Mouse (Mus musculus): ENCODE results near the gene Shisa7. TPM values are rescaled to one million over a fixed set of nuclear protein-coding genes. Genes with fewer than 3 reads are reported as not detected.

The Shisa7 gene
- total and polyA plus RNA-seq, 3 experiments, result 0.07 TPM; not detected in 2

DNA sequence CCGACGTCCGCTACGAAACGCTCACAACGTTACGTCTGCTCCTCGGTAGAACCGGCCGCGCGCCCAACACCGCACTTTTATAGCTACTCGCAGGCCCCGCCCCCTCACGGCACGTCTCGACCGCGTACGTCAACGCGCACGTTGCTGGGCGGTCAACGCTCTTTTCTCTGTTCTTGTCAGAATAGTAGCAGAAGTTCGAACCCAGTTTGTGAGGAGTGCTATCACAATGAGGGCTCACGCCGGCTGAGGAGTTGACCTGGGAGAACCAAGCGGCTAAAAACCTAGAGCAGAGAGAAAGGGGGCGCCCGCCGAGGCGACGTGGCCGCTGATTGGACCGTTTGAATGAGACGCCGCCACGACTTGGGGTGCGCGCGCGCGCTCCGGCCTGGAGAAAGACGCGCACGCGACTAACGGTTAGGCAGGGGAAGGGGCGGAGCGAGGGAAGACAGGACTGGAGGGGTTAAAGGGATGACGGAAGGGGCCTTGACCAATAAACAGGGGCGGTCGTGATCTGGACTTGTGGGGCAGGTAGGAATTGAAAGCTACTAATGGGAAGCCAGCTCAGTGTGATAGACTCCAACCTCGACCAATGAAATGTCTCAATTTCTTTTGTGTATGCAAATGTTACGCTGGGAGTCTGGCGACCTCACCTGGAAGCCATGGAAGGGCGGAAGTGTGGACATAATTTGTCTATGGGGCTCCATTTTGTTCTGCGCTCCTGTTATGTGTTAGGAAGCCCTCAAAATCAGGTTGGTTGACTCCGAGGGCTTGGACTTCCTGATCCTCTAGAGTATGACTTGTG lies 32.0 kb downstream of the Shisa7 start, which contains the start of gene Ube2s:
TSS of gene Ube2s (minus strand) at position 288 of the 802 bp plus-strand sequence.
- Histone ChIP-seq H3K9ac (ENCODE audit: control insufficient read depth, low read depth, low read length, poor library complexity, severe bottlenecking) (peak within 1 kb of the TSS; percentile 100), H3K27me3 (ENCODE audit: control insufficient read depth in 1 of 2, insufficient read depth in 2 of 2, low read length in 2 of 2) (no peaks in the 10 kb centered on the region), H3K36me3 (ENCODE audit: control insufficient read depth in 1 of 2, insufficient read depth in 2 of 2, low read length in 2 of 2) (peaks cover 17 to 22% of the 10 kb centered on the region in 2 experiments)
- TF ChIP-seq MAX (IDR thresholded peaks at IDR 0.05; ENCODE audit: low read length) (no peak), MYB (IDR thresholded peaks at IDR 0.05; ENCODE audit: low read depth, low read length) (no peak), E2F4 (IDR thresholded peaks at IDR 0.05; ENCODE audit: borderline replicate concordance, low read depth, low read length) (peak; percentile 5; the same call in 1 of the 2 replicates), ETS1 (IDR thresholded peaks at IDR 0.05; ENCODE audit: low read depth, low read length) (0 out of 2 replicates have a peak, but pooled peaks have one; percentile 13), MAFK (IDR thresholded peaks at IDR 0.05; ENCODE audit: borderline replicate concordance, low read depth, low read length) (no peak), MYC (IDR thresholded peaks at IDR 0.05; ENCODE audit: low read depth, low read length) (peak; percentile 88), MAZ (IDR thresholded peaks at IDR 0.05; ENCODE audit: low read depth, low read length) (peak; percentile 47; the same call in 1 of the 2 replicates), CHD1 (IDR thresholded peaks at IDR 0.05; ENCODE audit: low read depth, low read length) (no peak), BHLHE40 (IDR thresholded peaks at IDR 0.05; ENCODE audit: borderline replicate concordance, low read depth, low read length) (peak; percentile 66), POLR2A (IDR thresholded peaks at IDR 0.05; ENCODE audit: control insufficient read depth in 1 of 2, insufficient read depth in 1 of 2, low read depth in 1 of 2, low read length in 2 of 2, poor library complexity in 1 of 2) (peak; percentile 38 to 71; a peak in 2 of 4 replicates), USF2 (IDR thresholded peaks at IDR 0.05; ENCODE audit: borderline replicate concordance in 1 of 2, insufficient read depth in 1 of 2, low read depth in 1 of 2, low read length in 2 of 2) (no peak), NRF1 (IDR thresholded peaks at IDR 0.05; ENCODE audit: insufficient read depth, low read depth, low read length, poor library complexity, severe bottlenecking) (peak; percentile 74), MEF2A (IDR thresholded peaks at IDR 0.05; ENCODE audit: extremely low read depth, insufficient replicate concordance, low read depth, low read length, poor library complexity, severe bottlenecking) (no peak), ZNF384 (IDR thresholded peaks at IDR 0.05; ENCODE audit: low read depth, low read length) (no peak), MXI1 (IDR thresholded peaks at IDR 0.05; ENCODE audit: low read depth, low read length) (0 out of 2 replicates have a peak, but pooled peaks have one; percentile 19), POLR2AphosphoS5 (IDR thresholded peaks at IDR 0.05; ENCODE audit: borderline replicate concordance, low read depth, low read length) (peak; percentile 57; the same call in 1 of the 2 replicates), NELFE (IDR thresholded peaks at IDR 0.05; ENCODE audit: low read depth, low read length) (peak; percentile 87), EP300 (IDR thresholded peaks at IDR 0.05; ENCODE audit: low read depth in 1 of 2, low read length in 2 of 2) (no peak), CTCF (IDR thresholded peaks at IDR 0.05 in 2 of 3, conservative IDR thresholded peaks at IDR 0.05 in 1 of 3; ENCODE audit: control insufficient read depth in 1 of 3, insufficient read depth in 1 of 3, low read depth in 2 of 3, low read length in 3 of 3, poor library complexity in 1 of 3, severe bottlenecking in 1 of 3) (no peak), HCFC1 (IDR thresholded peaks at IDR 0.05; ENCODE audit: low read depth, low read length) (peak; percentile 86), POLR2AphosphoS2 (IDR thresholded peaks at IDR 0.05; ENCODE audit: low read length) (no peak; the same call in none of the 2 replicates), SIN3A (IDR thresholded peaks at IDR 0.05; ENCODE audit: low read length) (peak; percentile 66), JUND (IDR thresholded peaks at IDR 0.05; ENCODE audit: low read depth, low read length) (no peak), ZKSCAN1 (IDR thresholded peaks at IDR 0.05; ENCODE audit: low read depth, low read length) (no peak), SMC3 (IDR thresholded peaks at IDR 0.05; ENCODE audit: low read depth, low read length) (no peak), UBTF (IDR thresholded peaks at IDR 0.05; ENCODE audit: borderline replicate concordance, insufficient read depth, low read depth, low read length) (no peak), CHD2 (IDR thresholded peaks at IDR 0.05; ENCODE audit: low read length) (peak; percentile 81), TBP (IDR thresholded peaks at IDR 0.05; ENCODE audit: low read depth, low read length) (peak; percentile 96), ELF1 (IDR thresholded peaks at IDR 0.05; ENCODE audit: low read depth, low read length) (peak; percentile 94), USF1 (IDR thresholded peaks at IDR 0.05; ENCODE audit: low read depth, low read length) (no peak; the same call in 1 of the 2 replicates), KAT2A (conservative IDR thresholded peaks at IDR 0.05; ENCODE audit: low read depth, low read length) (no peak; the same call in 1 of the 2 replicates), RAD21 (IDR thresholded peaks at IDR 0.05; ENCODE audit: low read depth, low read length) (no peak), RCOR1 (IDR thresholded peaks at IDR 0.05; ENCODE audit: low read depth, low read length) (no peak), GATA1 (IDR thresholded peaks at IDR 0.05; ENCODE audit: low read depth, low read length) (no peak), ZC3H11A (IDR thresholded peaks at IDR 0.05; ENCODE audit: low read depth, low read length) (no peak)

More for the DNA sequence above, 32.0 kb downstream of the Shisa7 start, which contains the start of gene Ube2s:
- H3K4me3 ChIP-seq (ENCODE audit: control insufficient read depth in 1 of 2, insufficient read depth in 1 of 2, low read depth in 2 of 2, low read length in 2 of 2), result peak within 1 kb of the TSS; percentile 64 to 96
- DNase-seq (ENCODE audit: low read depth, low spot score), result peak; percentile 99
- H3K27ac ChIP-seq (ENCODE audit: control insufficient read depth, low read depth, low read length), result peak within 1 kb of the TSS; percentile 95
- H3K79me2 ChIP-seq (ENCODE audit: control insufficient read depth, insufficient read depth, low read length, poor library complexity), result peaks cover 27% of the 10 kb centered on the region
- no peaks in the 10 kb centered on the region for H3K9me3 ChIP-seq (replicated peaks; ENCODE audit: insufficient read depth, low read length)
- H3K4me1 ChIP-seq (ENCODE audit: control insufficient read depth in 1 of 2, insufficient read depth in 2 of 2, low read length in 2 of 2), result peaks cover 3 to 14% of the 10 kb centered on the region in 2 experiments
